Mouse (Mus musculus) lung, postnatal 4 days (tissue): ENCODE results near the gene Rab40c.
A peak's percentile ranks its signal among the peaks of the same experiment; 100 is the strongest.
"Not testable (repeated sequence)": the region's sequence is repeated elsewhere in the genome, so short reads cannot be mapped to it uniquely, and the experiment has no call there.

Source experiments
- DNase-seq, 2 experiments: peaks; one replicate each; pipeline ENCODE4 v3.0.0; 2021

Rab40c gene

DNA sequence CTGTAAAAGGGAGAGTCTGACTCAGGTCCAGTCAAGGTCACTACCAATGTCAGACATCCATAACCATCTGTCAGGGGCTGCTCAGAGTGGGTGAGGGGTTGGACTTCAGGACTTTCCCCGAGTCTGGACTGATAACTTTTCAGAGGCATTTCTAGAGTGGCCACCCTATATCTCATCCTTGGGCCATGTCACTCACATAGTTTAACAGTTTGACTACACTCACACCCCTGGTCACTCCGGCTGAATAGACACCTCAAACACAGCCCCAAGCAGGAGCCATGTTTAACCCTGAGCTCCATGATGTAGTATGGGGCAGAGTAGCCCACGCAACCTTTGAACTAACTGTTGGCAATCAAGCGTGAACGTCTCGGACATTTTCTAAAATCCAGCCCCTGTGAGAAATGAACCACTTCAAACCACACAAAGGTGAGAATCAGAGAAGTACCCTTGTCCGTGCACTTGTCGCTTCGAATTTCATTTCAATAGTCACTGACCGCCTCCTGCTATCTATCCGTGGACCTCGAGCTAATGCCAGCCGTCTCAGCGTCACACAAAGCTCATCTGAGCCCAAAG lies 45.3 kb downstream of the Rab40c start:
- DNase-seq: no peak

GRCm38 (mm10) chr17:25873405-25874147 lies 46.0 kb downstream of the Rab40c start:
- no peak for DNase-seq

DNA sequence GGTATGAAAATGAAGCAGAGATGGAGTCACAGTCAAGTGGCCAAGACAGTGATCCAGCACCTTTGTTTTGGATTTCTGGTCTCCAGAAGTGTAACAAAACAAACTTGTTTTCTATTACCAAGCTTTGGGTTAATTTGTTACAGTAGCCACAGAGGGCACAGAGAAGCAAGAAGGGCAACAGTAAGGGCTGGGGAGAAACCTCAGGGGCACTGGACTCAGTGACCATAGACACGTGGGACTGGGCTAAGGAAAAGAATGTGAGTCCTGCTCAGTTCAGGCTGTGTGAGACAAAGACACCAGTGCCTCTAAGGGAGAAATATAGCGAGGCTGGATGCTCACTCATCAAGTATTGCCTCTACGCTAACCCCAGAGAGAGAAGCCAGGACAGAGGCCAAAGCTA lies 46.9 kb downstream of the Rab40c start:
- no peak for DNase-seq

DNA sequence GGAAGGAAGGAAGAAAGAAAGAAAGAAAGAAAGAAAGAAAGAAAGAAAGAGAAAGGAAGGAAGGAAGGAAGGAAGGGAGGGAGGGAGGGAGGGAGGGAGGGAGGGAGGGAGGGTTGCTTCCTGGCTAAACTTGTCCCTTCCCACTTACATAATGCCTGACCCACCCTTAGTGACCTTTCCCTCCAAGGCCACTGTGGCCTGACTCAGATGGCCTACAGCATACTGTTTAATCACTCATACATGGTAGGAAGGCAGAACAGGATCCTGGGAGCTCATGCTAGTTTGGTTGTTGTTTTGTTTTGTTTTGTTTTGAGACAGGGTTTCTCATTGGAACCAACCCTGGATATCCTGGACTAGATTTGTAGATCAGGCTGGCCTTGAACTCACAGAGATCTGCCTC lies 48.0 kb downstream of the Rab40c start:
- not testable (repeated sequence) for DNase-seq

- no peak for DNase-seq
Observed at GRCm38 (mm10) chr17:25869954-25870353, 49.6 kb downstream of the Rab40c start.

DNA sequence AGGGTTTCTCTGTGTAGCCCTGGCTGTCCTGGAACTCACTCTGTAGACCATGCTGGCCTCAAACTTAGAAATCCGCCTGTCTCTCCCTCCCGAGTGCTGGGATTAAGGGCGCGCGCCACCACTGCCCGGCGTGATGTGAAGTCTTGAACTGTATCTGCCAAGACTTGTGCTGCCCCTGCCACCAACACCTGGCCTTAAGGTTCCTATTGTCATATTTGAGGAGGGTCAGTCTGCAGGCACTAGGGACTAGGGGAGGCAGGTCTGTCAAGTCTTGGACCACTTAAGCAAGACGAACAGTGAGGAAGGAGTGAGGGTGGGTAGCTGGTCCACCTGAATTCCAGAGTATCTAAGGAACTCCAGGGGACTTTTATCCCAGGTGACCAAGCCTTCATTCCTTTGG lies 50.0 kb downstream of the Rab40c start:
- DNase-seq: no peak

DNA sequence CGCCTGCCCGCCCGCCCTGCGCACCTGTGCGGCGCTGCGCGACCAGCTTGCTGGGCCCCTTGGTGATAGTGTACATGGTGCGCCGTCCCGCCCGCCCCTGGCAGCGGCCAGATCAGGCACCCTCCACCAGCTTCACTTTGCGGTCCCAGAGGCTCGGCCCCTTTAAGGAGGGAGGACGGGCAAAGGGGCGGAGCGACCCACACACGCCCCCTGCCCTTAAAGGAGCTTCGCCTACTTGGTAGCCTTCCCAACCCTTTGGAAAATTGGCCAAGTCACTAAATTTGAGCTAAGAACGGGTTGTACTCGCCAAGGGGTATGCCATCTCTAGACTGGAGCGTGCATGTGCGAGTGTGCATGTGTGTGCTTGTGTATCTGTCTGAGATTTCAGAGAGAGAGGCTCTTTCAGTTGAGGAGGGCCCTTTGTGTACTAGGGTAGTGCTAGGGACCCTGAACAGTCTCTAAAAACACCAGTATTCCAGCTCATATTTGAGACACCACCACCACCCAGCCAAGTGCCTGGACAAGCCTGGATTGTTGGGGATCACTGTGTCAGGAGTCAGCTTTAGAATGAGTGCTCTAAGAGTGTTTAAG lies 50.8 kb downstream of the Rab40c start, which contains the start of gene Mcrip2:
Gene Mcrip2 (minus strand): TSS at position 164 of the 591 bp plus-strand sequence.
- DNase-seq: peak; percentile 85 to 88

DNA sequence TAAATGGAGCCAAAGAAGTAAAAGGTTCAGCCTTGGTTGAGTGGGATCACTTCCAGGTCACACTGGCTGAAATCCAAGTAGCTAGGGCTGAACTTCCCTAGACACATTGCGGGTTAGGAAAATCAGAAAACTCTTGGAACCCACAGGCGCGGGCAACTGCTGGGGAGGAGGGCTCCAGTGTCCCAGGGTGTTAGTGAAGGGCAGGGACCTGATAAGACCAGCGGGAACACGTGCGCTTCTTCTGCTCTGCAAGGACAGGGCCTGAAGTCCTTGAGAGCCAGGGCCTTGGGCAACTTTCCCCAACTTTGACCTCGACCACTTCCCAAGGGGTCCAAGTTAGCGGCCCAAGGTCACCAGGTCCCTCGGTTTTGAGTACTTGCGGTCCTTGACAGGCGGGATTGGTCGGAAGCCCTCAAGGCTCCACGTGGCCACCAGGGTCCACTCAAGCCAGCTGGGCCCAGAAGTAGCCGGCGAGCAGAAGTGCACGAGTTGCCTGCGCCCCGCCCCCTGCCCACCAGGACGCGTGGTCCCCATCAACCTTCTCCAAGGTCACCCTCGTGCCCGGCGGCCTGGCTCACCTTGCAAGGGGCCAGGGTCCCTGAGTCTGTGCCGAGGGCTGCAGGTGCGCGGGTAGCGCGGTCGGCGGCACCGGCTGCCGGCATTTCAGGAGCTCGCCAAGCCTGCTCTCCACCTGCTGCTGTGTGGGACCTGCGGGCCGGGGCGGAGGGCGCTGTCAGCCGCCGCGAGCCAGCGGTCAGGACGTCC lies 51.5 kb downstream of the Rab40c start:
- peak; percentile 43 to 64 for DNase-seq

GRCm38 (mm10) chr17:25867509-25867835 lies 52.1 kb downstream of the Rab40c start:
- no peak for DNase-seq

GRCm38 (mm10) chr17:25866172-25866571 lies 53.4 kb downstream of the Rab40c start:
- DNase-seq: no peak

GRCm38 (mm10) chr17:25865288-25865687 lies 54.2 kb downstream of the Rab40c start:
- no peak for DNase-seq

- no peak for DNase-seq
Observed at GRCm38 (mm10) chr17:25864311-25864710, 55.2 kb downstream of the Rab40c start.

DNA sequence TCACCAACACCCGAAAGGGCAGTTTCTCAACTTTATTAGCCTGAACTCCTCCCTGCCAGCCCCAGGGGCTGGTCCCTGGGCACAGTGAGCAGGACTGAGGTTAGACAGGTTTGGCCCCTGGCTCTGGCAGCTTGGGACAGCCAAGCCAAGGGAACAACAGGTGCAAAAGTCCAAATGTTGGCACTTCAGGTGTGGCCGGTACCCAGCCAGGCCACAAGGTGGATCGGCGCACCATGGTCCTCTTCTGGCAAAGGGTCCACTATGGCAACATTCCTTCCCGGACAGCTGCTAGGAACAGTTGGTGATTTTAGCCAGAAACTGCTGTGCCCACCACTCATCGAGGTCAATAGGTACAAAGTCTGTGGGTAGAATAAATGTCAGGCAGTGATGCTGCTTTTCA lies 55.8 kb downstream of the Rab40c start:
- DNase-seq: no peak

DNA sequence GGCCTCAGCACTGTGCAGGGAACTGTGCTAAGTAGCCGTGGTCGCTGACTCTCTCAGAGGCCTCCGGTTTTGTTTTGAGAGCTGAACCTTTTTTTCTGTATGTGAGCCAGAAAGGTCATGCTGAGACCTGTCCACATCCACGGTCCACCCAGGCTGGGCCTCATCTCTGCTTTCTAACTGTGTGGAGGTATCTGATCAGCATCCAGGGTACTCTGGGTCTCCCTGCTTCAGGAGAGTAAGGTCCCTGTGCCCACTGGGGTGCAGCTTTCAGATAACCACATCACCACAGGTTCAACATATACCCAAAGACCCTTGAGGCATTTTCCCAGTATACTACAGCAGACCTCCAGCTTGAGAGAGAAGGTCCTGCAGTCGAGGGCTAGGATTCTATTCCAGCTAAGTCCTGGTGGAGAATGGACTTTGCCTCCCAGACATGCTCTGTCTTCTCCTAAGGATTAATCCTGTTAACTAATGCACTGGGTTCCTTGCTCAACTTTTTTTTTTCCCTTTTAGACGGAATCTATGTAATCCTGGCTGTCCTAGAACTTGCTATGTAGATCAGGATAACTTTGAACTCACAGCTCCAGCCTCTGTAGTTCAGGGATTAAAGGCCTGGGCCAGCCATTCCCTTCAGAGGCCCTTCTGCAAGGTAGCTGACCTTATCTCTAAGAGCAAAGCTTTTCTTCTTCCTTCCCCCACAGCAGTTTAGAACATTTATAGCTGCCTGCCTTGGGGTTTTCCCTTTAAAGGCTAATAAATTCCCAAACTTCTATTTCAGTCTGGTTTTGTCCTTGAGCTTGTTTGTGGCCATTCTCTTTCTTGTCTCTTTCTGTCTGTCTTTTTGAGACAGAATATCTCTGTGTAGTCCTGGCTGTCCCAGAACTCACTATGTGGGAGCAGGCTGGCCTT lies 57.6 kb downstream of the Rab40c start:
- DNase-seq: no peak

GRCm38 (mm10) chr17:25860832-25861703 lies 58.5 kb downstream of the Rab40c start, which contains the start of gene Wdr90:
Gene Wdr90, minus strand, starts transcription at chr17:25861501.
- DNase-seq: peak; percentile 92 to 95

GRCm38 (mm10) chr17:25860229-25860628 lies 59.3 kb downstream of the Rab40c start:
- no peak for DNase-seq

GRCm38 (mm10) chr17:25844396-25844901 lies 75.1 kb downstream of the Rab40c start, which contains the start of gene Rhot2:
Gene Rhot2, minus strand, starts transcription at chr17:25844851.
- peak; percentile 96 for DNase-seq

- DNase-seq: no peak
Observed at GRCm38 (mm10) chr17:25843636-25844395, 75.7 kb downstream of the Rab40c start.

- no peak for DNase-seq
Observed at GRCm38 (mm10) chr17:25843122-25843521, 76.4 kb downstream of the Rab40c start.

- no peak for DNase-seq
Observed at GRCm38 (mm10) chr17:25842509-25842908, 77.0 kb downstream of the Rab40c start.
